Mouse (Mus musculus): ENCODE results near the gene Ldlr.
A peak's percentile ranks its signal among the peaks of the same experiment; 100 is the strongest.
"Not testable (repeated sequence)": the region's sequence is repeated elsewhere in the genome, so short reads cannot be mapped to it uniquely, and the experiment has no call there.

The Ldlr gene

DNA sequence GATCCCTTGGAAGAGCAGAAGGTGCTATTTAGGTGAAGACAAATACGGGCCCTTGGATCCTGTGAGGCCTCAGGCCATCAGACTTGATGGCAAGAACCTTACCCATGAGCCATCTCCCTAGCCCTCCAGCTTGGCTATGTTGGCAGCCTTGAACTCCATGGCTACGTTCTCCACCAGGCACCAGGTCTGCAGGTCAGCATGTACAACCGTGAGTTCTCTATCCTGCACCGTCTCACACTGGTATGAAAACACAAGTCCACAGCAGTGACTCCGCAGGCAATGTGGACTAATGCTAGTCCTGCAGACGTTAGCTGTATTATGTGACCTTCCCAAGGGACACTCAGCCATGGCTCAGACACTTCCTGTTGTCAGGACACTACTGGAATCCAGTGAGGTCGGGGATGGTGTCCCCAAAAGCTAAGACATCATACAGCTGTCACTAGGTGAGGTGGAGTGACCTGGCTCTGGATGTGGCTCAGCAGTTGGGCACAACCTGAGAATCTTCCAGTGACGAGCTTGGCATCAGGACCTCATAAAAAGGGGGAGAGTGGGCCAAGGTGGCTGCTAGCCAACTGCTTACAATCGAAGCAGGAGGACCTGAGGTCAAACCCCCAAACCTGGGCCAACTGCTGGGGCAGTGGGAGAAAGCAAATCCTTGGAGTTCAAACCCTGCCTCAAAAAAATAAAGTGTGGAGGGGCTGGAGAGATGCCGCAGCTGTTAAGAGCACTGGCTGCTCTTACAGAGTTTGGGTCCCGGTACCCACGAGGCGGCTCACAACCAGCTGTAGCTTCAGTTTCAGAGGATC, 31.4 kb downstream of the Ldlr start:
- DNase-seq (ENCODE audit: low read depth), result no peak

DNA sequence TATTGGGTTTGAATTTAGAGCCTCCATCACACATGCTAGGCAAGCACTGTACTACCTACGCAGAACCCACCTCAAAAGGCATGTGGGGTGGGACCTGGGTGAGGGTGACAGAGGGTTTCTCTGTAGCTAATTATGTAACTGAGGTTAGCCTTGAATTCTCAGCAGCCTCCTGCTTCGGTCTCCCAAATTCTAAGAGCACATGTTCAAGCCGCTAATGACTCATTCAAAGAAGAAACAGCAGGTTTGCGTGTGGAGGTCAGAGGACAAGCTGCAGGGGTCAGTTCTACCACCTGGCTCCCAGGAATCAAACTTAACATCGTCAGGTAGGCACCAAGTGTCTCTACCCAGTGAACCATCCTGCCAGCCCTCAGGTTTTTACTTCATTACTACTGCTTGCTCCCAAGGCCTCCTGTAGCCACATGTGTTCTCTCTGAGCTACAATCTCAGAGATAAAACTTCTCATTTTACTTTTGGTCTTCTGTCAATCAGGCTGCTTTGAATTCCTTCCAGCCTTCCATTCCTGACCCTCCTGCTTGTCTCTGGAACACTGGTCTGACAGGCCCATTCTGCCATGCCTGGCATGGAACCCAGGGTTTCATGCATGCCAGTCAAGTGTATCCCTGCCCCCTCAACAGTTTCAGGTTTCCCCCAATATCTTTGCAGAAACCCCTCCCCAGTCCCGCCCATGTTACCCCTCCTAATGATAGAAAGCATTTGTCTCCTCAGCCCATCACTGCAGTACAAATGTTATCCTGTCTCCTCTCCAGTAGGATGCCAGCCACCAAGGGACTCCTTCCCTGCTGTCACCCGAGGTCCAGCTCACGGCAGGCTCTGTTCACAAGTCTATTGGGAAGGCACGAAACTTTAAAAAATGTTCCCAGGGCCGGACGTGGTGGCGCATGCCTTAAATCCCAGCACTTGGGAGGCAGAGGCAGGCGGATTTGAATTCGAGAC, 35.6 kb downstream of the Ldlr start:
- DNase-seq (ENCODE audit: low read depth), result peak; percentile 23

DNA sequence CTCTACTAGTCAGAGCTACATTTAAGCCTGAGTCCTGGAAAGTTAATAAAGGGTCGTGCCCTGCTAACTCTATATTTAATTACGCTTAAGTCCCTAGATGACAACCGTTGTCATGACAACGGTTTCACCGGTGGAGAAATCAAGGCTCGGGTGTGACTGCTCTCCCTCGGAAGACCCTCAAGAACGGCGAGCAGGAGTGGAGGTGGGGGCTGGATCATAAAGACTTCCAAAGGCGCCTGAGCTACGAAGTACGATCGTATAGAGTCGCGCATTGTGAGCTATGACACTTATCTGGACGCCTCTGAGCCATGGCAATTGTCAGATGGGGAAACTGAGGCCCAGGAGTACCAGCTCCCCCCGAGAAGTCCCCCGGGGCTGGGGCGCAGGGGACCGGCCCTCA, 36.4 kb downstream of the Ldlr start:
- no peak for DNase-seq (ENCODE audit: low read depth)

DNA sequence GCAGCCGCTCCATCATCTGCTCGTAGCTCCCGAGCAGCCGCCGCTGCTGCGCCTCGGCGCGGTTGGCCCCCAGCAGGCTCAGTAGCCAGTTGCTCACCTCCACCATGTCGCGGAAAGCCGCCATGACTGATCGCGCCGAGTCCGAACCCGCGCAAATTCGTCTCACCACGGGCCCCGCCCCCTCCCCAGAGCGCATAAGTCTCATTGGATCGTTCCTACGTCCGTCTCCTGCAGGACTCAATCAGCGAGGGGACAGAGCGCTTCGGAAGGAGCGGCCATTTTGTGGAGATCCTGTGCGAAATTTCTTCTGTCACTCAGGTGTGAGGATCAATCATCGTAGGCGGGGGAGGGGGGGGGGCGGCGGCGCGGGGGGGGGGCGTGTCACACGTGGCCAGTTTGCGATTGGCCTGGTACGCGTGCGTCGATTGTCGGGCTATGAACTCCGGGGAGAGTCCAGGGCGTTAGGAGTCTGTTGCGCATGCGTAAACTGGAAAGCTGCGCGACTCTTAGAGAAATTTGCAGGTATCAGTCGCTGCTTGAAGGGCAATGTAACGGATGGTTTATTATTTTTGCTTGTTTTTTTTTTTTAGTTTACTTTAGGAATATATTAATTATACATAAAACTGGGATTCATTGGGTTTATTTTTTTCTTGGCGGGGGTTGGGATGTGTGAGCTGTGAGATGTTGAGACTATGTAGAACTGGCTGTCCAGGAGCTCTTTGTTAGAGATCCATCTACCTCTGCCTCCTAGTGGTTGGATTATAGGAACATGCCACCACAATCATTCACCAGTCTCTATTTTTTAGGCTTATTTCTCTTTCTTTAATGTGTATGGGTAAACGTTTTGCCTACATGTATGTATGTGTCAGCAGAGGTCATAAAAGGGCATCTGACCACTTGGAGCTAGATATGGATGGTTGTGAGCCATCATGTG, 37.1 kb downstream of the Ldlr start, which contains the start of gene Spc24:
Spc24 (minus strand) TSS at position 149 of the 934 bp plus-strand sequence.
- DNase-seq (ENCODE audit: low read depth), result peak; percentile 99

DNA sequence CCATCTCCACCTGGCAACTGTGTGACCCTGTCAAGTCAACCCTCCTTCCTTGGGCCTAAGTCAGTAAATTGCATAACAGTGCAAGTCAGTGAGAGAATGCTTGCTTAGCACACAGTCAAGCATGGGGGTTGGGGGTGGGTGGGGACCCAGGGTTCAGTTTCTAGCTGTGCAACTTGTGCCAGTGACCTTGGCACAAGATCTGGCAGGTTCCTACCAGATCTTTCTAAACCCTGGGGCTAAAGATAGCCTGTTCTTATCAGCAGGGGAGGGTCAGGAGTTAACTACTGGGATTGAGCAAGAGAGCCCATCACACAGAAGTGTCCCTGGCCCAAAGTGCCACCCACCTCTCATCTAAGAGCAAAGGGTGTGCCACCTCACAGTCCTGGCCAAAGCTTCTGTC, 38.9 kb downstream of the Ldlr start:
- no peak for DNase-seq (ENCODE audit: low read depth)

DNA sequence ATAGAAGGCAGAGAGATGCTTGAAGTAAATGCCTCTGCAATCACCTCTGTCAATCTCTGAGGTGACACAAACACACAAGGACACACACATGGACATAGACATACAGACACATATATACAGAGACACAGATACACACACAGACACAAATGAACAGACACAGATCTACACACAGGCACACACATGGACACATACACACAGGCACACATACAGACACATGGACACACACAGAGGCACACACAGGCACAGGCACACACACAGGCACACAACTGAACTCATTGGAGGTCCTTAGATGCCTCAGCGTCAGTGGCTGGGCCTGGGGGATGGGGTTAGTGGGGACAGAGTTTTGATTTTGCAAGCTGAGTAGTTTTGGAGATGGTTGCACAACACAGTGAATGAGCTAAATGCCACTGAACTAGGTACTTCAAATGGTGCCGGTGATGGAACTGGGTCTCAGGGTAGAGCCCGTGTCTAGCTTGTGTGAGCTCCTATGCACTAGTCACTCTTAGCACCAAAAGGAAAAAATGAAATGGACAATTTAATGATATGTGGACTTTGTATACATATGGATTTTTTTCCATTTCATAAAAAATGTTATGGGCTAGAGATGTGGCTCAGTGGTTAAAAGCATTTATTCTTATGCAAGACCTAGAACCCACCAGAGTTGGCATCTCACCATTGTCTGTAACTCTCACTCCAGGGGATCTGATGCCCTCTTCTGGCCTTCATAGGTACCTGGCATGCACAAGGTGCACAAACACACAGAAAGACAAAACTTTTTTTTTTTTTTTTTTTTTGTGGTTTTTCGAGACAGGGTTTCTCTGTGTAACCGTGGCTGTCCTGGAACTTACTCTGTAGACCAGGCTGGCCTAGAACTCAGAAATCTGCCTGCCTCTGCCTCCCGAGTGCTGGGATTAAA, 41.1 kb downstream of the Ldlr start:
- DNase-seq (ENCODE audit: low read depth), result no peak

DNA sequence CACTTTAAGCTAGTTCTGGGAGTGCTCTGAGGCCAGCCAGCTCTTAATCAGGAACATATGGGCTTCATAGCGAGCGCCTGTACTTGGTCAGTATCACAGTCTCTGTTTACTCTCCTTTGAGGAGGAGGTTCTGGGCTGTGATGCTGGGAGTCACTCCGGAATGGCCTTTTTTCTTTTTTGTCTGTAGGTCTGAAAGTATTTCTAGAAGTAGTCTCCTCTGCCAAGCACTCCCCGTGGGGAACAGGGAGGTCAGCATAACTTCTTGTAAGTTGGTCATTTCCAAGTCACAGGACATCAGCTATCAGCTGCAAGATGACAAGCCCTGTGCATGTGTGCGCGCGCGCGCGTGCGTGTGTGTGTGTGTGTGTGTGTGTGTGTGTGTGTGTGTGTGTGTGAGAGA, 44.6 kb downstream of the Ldlr start:
- no peak for DNase-seq (ENCODE audit: low read depth)

DNA sequence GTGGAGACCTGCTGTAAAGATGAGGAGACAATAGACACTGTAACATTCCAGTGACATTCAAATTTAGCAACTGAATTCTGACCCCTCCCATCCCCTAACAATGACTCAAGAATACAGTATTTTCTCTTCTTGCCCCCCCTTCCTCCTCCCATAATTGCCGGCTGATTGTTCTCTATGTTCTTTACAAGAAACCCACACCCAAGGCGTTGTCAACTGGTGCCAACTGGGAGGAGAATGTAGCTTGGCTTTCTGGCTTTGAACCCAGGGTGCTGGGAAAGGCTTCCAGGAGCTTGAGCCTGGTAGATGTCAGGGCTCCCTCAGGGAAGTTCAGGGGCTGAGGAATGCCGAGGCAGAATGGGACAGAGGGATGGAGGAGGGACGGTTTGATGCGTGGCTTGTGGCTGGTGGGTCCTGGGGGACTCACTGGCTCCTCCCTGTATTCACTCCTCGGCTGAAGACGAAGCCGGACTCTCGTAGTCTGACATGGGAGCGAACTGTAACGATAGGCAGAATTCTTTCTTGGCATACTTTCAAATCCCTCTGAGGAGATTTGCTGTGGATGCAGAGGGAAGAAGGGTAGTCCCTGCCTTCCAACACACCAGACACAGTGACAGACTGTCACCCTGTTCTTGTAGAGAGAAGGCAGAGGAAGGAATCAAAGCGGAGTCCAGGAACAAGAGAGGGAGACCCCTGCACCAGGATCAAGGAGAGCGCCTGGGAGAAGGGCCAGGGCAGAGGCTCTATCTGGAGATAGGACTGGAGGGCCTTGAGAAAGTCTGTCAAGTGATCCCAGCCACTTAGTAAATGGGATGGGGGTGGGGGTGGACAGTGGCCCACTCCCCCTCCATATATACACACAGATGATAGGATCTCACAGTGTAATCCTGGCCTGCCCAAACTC, 45.5 kb downstream of the Ldlr start:
- no peak for DNase-seq (ENCODE audit: low read depth)

DNA sequence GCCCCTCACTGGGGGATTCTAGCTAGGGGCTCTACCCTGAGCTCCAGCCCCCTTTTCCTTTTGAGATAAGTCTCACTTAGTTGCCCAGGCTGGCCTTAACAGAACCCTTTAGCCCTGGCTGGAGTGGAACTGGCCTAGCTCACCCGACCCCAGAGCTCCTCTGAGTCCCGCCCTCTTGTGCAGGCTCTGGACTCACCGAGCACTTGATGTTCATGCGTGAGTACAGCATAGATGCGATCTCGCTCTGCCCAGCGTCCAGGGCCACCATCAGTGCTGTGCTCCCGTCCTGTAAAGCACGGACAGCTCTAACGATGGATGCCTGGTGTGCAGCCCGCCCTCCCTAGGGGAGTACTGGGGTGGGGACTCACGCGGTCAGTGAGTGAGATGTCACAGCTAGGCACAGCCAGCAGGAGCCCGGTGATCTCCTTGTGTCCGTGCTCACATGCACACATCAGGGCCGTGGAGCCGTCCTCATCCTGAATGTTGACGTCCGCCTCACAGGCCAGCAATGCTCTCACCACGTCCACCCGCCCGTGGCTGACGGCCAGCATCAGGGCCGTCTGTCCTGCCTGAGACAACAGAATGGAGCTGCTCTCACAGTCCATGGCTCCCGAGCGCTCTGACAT, 46.4 kb downstream of the Ldlr start:
- no peak for DNase-seq (ENCODE audit: low read depth)

DNA sequence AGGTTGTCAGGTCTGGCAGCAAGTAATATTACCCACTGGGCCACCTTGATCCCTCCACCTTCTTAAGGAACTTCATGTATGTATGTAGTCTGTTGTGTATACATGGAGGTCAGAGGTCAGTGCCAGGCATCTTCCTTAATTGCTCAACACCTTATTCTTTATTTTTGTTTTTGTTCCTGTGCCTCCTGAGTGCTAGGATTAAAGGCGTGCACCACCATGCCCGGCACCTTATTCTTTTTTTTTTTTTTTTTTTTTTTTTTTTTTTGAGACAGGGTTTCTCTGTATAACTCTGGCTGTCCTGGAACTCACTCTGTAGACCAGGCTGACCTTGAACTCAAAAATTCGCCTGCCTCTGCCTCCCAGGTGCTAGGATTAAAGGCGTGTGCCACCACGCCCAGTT, 50.1 kb downstream of the Ldlr start:
- not testable (repeated sequence) for DNase-seq (ENCODE audit: low read depth)

DNA sequence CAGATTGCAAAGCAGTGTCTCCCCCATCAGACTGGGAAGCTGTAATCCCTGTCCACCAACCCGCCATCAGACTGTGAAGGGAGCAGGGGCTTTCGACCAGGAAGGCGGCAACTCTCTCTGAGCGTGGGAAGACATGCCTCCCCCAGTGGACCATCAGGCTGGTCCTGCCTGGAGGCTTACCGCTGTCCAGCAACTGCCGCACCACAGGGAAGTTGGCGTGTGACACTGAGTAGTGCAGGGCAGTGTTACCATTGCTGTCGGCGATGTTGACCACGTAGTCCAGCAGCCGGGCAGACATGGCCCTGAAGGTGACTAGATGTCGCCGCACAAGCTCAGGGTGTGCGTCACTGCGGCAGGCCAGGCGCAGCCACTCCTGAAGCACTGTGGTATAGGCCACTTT, 51.1 kb downstream of the Ldlr start:
- DNase-seq (ENCODE audit: low read depth), result no peak

DNA sequence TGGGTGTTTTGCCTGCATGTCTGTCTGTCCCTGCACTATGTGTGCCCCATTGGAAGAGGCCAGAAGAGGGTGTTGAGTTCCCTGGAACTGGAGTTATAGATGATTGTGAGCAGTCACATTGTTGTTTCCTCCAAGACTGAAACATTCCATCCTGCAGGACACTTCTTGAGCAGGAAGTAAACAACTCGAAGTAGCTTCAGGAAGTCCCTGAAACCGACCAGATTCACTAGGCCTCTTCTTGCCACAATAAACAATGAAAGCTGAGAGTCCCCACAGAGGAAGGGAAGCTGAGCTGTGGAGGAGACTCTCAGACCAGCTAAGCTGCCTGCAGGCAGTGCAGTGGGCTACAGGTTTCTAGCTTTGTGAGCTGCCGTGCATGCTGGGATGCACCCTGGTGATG, 54.4 kb downstream of the Ldlr start:
- no peak for DNase-seq (ENCODE audit: low read depth)

DNA sequence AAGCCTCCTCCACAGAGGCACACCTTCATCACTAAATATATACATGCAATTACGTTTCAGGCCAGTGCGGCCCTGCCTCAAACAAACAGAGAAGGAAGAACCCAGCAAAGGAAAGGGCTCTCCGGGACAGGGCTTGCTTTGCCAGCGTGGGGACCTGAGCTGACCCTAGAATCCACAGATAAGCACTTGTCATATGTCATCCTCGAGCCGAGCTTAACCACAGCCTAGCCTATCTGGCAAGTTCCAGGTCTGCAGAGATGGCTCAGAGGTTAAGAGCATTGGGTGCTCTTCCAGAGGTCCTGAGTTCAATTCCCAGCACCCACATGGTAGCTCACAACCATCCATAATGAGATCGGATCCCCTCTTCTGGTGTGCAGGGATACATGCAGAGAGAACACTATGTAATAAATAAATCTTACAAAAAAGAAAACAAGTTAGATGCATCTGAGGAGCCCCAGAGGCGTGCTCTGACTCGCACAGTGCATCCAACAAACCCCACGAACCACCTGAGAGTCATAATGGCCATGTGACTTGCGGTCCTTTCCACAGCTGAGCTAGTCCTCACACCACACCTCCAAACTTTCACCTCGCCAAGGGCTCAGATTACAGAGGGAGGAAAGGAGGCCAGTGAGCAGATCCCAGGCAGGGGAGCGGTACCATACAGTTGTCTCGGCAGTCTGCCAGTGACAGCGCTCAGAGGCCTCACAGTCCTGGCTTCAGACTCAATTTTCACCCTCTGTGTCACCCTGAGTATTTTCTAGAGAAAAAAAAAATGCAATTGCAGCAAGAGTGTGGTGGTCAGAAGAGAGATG, 58.6 kb downstream of the Ldlr start:
- no peak for DNase-seq (ENCODE audit: low read depth)

DNA sequence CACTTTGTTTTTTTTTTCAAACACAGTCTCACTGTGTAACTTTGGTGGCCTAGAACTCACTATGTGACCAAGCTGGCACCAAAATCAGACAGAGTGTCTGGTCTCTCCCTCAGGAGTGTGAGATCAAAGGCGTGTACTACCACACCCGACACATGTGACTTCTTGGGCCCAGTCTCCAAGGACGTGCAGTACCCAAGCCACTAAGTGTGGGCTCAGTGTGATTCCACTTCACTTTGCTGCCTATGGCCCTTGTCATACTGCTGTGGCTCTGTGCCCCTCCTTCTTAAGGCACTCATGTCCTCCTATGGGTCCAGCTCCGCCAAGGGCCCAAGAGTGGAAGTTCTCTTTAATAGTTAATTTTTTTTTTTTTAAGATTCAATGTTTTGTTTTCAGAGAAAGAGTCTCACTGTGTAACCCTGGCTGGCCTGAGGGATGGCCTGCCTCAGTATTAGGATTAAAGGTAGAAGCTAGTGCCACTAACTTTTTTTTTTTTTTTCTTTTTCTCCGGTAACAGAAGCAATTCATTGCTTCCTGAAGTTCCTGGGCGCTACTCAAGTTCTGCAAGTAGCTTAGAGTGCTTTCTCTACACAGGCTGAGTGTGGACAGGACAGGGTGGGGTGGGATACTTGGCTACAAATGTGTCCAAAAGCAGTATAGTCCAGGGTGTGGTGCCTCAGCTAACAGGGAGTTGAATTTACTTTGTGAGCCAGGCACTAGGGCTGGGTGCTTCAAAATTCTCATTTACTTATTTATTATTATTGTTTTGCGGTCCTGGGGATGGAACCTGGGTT, 61.4 kb downstream of the Ldlr start:
- DNase-seq (ENCODE audit: low read depth), result no peak

DNA sequence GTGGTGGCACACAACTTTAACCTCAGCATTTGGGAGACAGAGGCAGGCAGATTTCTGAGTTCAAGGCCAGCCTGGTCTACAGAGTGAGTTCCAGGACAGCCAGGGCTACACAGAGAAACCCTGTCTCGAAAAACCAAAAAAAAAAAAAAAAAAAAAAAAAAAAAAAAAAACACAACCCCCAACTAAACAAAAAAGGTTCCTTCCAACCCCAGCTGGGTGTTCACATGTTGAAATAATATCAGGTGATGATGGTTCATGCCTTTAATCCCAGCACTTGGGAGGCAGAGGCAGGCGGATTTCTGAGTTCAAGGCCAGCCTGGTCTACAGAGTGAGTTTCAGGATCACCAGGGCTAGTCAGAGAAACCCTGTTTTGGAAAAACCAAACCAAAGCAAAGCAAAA, 63.0 kb downstream of the Ldlr start:
- DNase-seq (ENCODE audit: low read depth), result not testable (repeated sequence)

DNA sequence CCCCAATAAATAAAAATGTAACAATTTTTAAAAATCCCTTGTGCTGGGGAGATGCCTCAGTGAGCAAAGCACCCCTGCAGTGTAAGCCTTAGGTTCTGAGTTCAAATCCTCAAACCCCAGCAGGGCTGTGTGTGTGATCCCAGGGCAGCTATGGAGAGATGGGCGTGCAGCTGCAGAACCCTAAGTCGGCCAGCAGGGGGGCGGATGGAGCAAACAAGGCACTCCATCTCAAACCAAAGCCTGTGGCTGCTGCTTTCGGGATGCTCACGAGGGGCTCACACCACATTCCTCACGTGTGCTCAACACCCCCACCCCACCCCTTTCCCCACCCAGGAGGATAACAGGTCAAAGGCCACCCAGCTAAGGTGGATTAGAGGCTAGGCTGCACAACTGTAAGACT, 63.6 kb downstream of the Ldlr start:
- peak; percentile 73 for DNase-seq (ENCODE audit: low read depth)

DNA sequence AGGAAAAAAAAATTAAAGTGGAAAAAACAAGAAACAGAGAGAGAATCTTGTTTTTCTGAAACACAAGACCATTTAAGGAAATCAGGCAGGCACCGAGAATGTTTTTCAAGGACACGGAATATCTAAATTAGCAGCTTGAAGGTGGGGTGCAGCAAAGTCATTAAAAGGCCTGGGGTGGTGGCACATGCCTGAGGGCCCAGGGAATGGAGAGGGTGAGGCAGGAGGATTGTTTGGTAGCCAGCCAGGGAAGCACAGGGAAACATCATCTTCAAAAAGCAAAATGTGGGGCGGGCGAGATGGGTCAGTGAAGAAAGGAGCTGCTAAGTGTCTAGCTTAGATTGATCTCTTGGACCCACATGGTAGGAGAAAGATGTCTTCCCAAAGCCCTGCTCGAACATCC, 64.4 kb downstream of the Ldlr start:
- DNase-seq (ENCODE audit: low read depth), result no peak

DNA sequence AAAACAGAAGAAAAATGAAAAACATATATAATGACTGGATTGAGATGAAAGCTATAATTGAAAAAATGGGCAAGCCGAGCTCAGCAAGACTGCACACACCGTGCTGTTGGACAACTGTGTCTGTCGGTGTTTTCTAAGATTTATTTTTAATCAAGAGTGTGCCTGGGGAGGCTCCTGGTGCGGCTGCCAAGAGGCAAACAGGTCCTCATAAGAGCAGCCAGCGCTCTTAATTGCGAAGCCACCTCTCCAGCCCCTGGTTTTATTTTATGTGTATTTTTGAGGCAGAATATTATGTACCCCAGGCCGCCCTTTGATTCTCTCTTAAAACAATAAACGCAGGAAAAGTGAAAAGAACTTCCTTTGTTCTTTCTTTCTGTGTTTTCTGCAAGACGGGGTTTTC, 65.0 kb downstream of the Ldlr start:
- no peak for DNase-seq (ENCODE audit: low read depth)

All from induced T-regulatory cell, adult 2 months (primary cell).